Mouse (Mus musculus) macrophage (primary cell): ENCODE measurements around the gene Upk2. TPM values are rescaled to one million over a fixed set of nuclear protein-coding genes. Genes with fewer than 3 reads are reported as not detected.
"Not testable (repeated sequence)": the region's sequence is repeated elsewhere in the genome, so short reads cannot be mapped to it uniquely, and the experiment has no call there.

Experiments used
- H3K27ac ChIP-seq: fragments of 350-480 bp; formaldehyde crosslinking; 2 replicates; pipeline ENCODE4 v1.9.0; 2021
- H3K36me3 ChIP-seq: fragments of 350-480 bp; formaldehyde crosslinking; 2 replicates; pipeline ENCODE4 v1.9.0; 2021; ENCODE audit errors: inconsistent target
- H3K4me3 ChIP-seq: fragments of 350-480 bp; formaldehyde crosslinking; 2 replicates; pipeline ENCODE4 v1.9.0; 2021; ENCODE audit errors: inconsistent target
- H3K79me2 ChIP-seq: fragments of 350-480 bp; formaldehyde crosslinking; 2 replicates; pipeline ENCODE4 v1.9.0; 2021; ENCODE audit errors: inconsistent target
- WGBS: methylation state at CpG from one replicate; pipeline ENCODE4 v1.1.7; 2026; ENCODE audit warnings: inconsistent platforms; ENCODE audit not compliant: missing documents; 5-methylcytosine and 5-hydroxymethylcytosine counted together
- polyA plus RNA-seq: library from polyadenylated mRNA; stranded (reverse); fragments of 250-400 nt; gene quantifications from 3 replicates; pipeline ENCODE4 v1.2.4, GENCODE M21; 2018; ENCODE audit warnings: inconsistent platforms

Gene Upk2
- polyA plus RNA-seq, 1 experiment from 2014 or later: not detected

- H3K36me3 ChIP-seq: no peaks in the 10 kb centered on the region
- no peak overlapping the region for H3K4me3 ChIP-seq
- H3K27ac ChIP-seq: no peak overlapping the region
- 78% methylated on average over 11 of the region's 11 CpGs for WGBS
- H3K79me2 ChIP-seq: no peaks in the 10 kb centered on the region
Measured at GRCm38 (mm10) chr9:44457035-44457742, 2.4 kb upstream of the Upk2 start.

- no peaks in the 10 kb centered on the region for H3K36me3 ChIP-seq
- H3K27ac ChIP-seq: no peak overlapping the region
- H3K79me2 ChIP-seq: no peaks in the 10 kb centered on the region
- H3K4me3 ChIP-seq: no peak overlapping the region
- 27% methylated on average over 14 of the region's 14 CpGs for WGBS
Measured at GRCm38 (mm10) chr9:44454132-44454890, 465 bp downstream of the Upk2 start.

DNA sequence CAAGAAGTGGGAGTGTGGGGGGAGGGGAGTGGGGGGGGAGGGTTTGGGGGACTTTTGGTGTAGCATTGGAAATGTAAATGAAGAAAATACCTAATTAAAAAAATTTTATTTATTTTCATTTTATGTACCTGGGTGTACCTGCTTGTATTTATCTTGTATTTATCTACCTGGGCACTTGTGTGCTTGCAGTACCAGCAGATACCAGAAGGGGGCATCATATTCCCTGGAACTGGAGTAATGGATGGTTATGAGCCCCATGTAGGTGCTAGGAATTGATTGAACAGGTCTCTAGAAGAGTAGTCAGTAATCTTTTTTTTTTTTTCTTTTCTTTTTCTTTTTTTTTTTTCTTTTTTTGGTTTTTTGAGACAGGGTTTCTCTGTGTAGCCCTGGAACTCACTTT lies 4.4 kb downstream of the Upk2 start:
- Histone ChIP-seq H3K79me2 (no peaks in the 10 kb centered on the region), H3K4me3 (no peak overlapping the region), H3K27ac (no peak overlapping the region), H3K36me3 (no peaks in the 10 kb centered on the region)

- 83% methylated on average over 7 of the region's 7 CpGs for WGBS
- H3K36me3 ChIP-seq, H3K4me3 ChIP-seq, H3K27ac ChIP-seq, H3K79me2 ChIP-seq: not testable (repeated sequence)
Measured at GRCm38 (mm10) chr9:44444402-44445025, 10.3 kb downstream of the Upk2 start.

GRCm38 (mm10) chr9:44440961-44441360 lies 13.8 kb downstream of the Upk2 start, which contains the start of gene Foxr1:
Gene Foxr1 (minus strand): TSS chr9:44441136.
- no peaks in the 10 kb centered on the region for H3K79me2 ChIP-seq
- H3K27ac ChIP-seq: no peak within 1 kb of the TSS
- no peaks in the 10 kb centered on the region for H3K36me3 ChIP-seq
- 93% methylated on average over 19 of the region's 19 CpGs for WGBS
- H3K4me3 ChIP-seq: no peak within 1 kb of the TSS

- 3% methylated on average over 6 of the region's 6 CpGs for WGBS
Measured at GRCm38 (mm10) chr9:44435747-44436146, 19.0 kb downstream of the Upk2 start.

GRCm38 (mm10) chr9:44432577-44433185 lies 22.1 kb downstream of the Upk2 start:
- Histone ChIP-seq H3K36me3 (no peaks in the 10 kb centered on the region), H3K27ac (no peak overlapping the region), H3K79me2 (no peaks in the 10 kb centered on the region), H3K4me3 (no peak overlapping the region)
- 32% methylated on average over 4 of the region's 5 CpGs for WGBS

More at GRCm38 (mm10) chr9:44435747-44436146, 19.0 kb downstream of the Upk2 start:
- H3K4me3 ChIP-seq: no peak overlapping the region
- H3K36me3 ChIP-seq: no peaks in the 10 kb centered on the region
- no peak overlapping the region for H3K27ac ChIP-seq
- H3K79me2 ChIP-seq: no peaks in the 10 kb centered on the region

GRCm38 (mm10) chr9:44423576-44423975 lies 31.2 kb downstream of the Upk2 start:
- no peaks in the 10 kb centered on the region for H3K36me3 ChIP-seq
- 78% methylated on average over 4 of the region's 4 CpGs for WGBS

GRCm38 (mm10) chr9:44420280-44420898 lies 34.4 kb downstream of the Upk2 start:
- no peaks in the 10 kb centered on the region for H3K36me3 ChIP-seq
- 49% methylated on average over 5 of the region's 5 CpGs for WGBS
- H3K27ac ChIP-seq: no peak overlapping the region
- H3K79me2 ChIP-seq: peaks cover 17% of the 10 kb centered on the region; the same call in 1 of the 2 replicates
- H3K4me3 ChIP-seq: no peak overlapping the region

More at GRCm38 (mm10) chr9:44423576-44423975, 31.2 kb downstream of the Upk2 start:
- Histone ChIP-seq H3K27ac (no peak overlapping the region), H3K4me3 (no peak overlapping the region), H3K79me2 (no peaks in the 10 kb centered on the region)

DNA sequence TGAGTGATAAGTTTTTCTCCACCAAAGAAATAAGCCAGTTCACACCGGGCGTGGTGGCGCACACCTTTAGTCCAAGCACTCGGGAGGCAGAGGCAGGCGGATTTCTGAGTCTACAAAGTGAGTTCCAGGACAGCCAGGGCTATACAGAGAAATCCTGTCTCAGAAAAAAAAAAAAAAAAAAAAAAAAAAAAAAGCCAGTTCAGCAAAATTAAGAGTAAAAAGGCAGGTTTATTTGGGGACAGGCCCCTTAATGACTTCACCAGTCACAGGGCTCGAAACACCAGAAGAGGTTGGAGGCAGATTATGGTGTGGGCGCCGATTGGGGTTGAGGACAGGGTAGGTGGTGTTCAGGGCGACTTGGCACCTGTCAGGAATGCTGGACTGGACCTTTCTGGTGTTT lies 35.0 kb downstream of the Upk2 start:
- H3K79me2 ChIP-seq: peaks cover 17% of the 10 kb centered on the region; the same call in 1 of the 2 replicates
- not testable (repeated sequence) for H3K36me3 ChIP-seq, H3K4me3 ChIP-seq, H3K27ac ChIP-seq
- 88% methylated on average over 8 of the region's 9 CpGs for WGBS

DNA sequence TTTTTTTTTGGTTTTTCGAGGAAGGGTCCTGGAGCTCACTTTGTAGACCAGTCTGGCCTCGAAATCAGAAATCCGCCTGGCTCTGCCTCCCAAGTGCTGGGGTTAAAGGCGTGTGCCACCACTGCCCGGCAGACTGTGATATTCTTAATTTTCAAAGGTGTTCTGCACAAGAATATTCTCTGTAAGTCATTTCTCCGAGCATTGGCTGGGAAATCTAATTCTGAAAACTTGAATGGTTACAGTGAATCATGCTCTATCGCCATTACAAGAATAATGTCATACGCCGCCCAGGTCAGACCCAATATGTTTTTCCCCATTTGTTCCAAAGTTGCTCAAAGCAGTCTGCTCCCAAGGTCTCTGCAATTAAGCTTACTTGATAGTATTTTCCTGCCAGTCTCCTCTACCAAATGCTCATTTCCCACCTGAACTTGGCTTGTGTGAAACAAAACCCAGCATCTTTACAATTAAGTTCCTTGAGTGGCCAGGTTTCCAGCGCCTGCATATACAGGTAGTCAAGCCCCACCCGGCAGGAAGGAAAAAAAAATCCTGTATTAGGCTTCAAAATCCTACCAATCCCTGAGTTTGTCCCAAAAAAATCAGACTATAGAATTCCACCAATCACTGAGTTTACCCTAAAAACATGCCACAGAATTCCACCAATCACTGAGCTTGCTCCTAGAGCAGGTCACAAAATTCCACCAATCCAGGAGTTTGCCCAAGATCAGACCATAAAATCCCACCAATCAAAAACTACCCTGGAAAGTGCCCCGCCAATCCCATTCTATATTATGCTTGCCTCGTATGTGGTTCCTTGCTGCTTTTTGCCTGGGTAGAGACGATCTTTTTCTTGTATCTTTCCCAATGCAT lies 36.0 kb downstream of the Upk2 start, which contains the start of gene Ccdc84:
Gene Ccdc84 (minus strand): TSS at position 51 of the 867 bp plus-strand sequence.
- Histone ChIP-seq H3K4me3 (peak within 1 kb of the TSS; percentile 65), H3K27ac (peak within 1 kb of the TSS; percentile 56)
- 75% methylated on average over 13 of the region's 14 CpGs for WGBS

GRCm38 (mm10) chr9:44417892-44418363 lies 36.8 kb downstream of the Upk2 start:
- 1% methylated on average over 38 of the region's 38 CpGs for WGBS
- Histone ChIP-seq H3K36me3 (peaks cover 14% of the 10 kb centered on the region; the same call in 1 of the 2 replicates), H3K4me3 (peak overlapping the region; percentile 65), H3K79me2 (peaks cover 17% of the 10 kb centered on the region; the same call in 1 of the 2 replicates), H3K27ac (peak overlapping the region; percentile 56)

More for the DNA sequence above, 36.0 kb downstream of the Upk2 start, which contains the start of gene Ccdc84:
- Histone ChIP-seq H3K36me3 (peaks cover 6% of the 10 kb centered on the region; the same call in 1 of the 2 replicates), H3K79me2 (peaks cover 17% of the 10 kb centered on the region; the same call in 1 of the 2 replicates)
